Mouse (Mus musculus): ENCODE measurements at regions not wholly inside any gene's neighbourhood (a gene's known extent, or its start where the extent isn't known, plus 50 kb on each side); places are given as distances from the start of the nearest gene placed in this dataset.

- no peak for DNase-seq
Measured at GRCm38 (mm10) chr17:31732176-31732880, 54.7 kb downstream of the Cryaa start.

- DNase-seq = peak; percentile 69 to 73
Measured at GRCm38 (mm10) chr17:31734521-31734920, 56.9 kb downstream of the Cryaa start.

- peak in 1 of 2 experiments; percentile 22 for DNase-seq
Measured at GRCm38 (mm10) chr17:31736716-31737115, 59.1 kb downstream of the Cryaa start.

- no peak for DNase-seq
Measured at GRCm38 (mm10) chr17:31738249-31738648, 60.6 kb downstream of the Cryaa start.

- no peak for DNase-seq
Measured at GRCm38 (mm10) chr17:31739586-31739985, 62.0 kb downstream of the Cryaa start.

- DNase-seq = no peak
Measured at GRCm38 (mm10) chr17:31740059-31740458, 62.5 kb downstream of the Cryaa start.

GRCm38 (mm10) chr17:31743656-31744055, 66.0 kb downstream of the Cryaa start:
- no peak for DNase-seq

GRCm38 (mm10) chr17:31746198-31747111, 68.8 kb downstream of the Cryaa start:
- peak; percentile 73 to 74 for DNase-seq

GRCm38 (mm10) chr17:31747563-31747962, 70.0 kb downstream of the Cryaa start:
- no peak for DNase-seq

- no peak for DNase-seq
Measured at GRCm38 (mm10) chr17:31748158-31748557, 70.6 kb downstream of the Cryaa start.

GRCm38 (mm10) chr17:31748971-31749370, 71.4 kb downstream of the Cryaa start:
- no peak for DNase-seq

- peak; percentile 50 to 58 for DNase-seq
Measured at GRCm38 (mm10) chr17:31751262-31751661, 73.7 kb downstream of the Cryaa start.

GRCm38 (mm10) chr17:31753113-31753858, 75.7 kb downstream of the Cryaa start:
- DNase-seq = peak; percentile 71

- no peak for DNase-seq
Measured at GRCm38 (mm10) chr17:31753859-31754229, 76.2 kb downstream of the Cryaa start.

GRCm38 (mm10) chr17:31760465-31760864, 82.9 kb downstream of the Cryaa start:
- no peak for DNase-seq

- DNase-seq = no peak
Measured at GRCm38 (mm10) chr17:31763078-31763477, 85.5 kb downstream of the Cryaa start.

GRCm38 (mm10) chr17:31766779-31767697, 88.6 kb downstream of the Sik1 start:
- no peak for DNase-seq

- DNase-seq = no peak
Measured at GRCm38 (mm10) chr17:31772201-31772820, 83.3 kb downstream of the Sik1 start.

GRCm38 (mm10) chr17:31773882-31774281, 81.7 kb downstream of the Sik1 start:
- DNase-seq = peak; percentile 22 to 25

- DNase-seq = no peak
Measured at GRCm38 (mm10) chr17:31775037-31775436, 80.6 kb downstream of the Sik1 start.

- no peak for DNase-seq
Measured at GRCm38 (mm10) chr17:31775966-31776365, 79.6 kb downstream of the Sik1 start.

All from B cell, adult 2 months (primary cell).